Mouse (Mus musculus) CD4-positive, CD25-positive, alpha-beta regulatory T cell, adult 2 months (primary cell): ENCODE measurements at regions not wholly inside any gene's neighbourhood (a gene's known extent, or its start where the extent isn't known, plus 50 kb on each side); places are given as distances from the start of the nearest gene placed in this dataset.

Experiments used
- DNase-seq: peaks from one replicate; pipeline ENCODE4 v3.0.0-alpha.2; 2012; ENCODE audit warnings: low read depth, low spot score

GRCm38 (mm10) chr4:125354742-125355141 lies 135.8 kb upstream of the Grik3 start:
- no peak for DNase-seq

- no peak for DNase-seq
Measured at GRCm38 (mm10) chr4:125350056-125350455, 140.4 kb upstream of the Grik3 start.

- no peak for DNase-seq
Measured at GRCm38 (mm10) chr4:125339056-125339455, 151.4 kb upstream of the Grik3 start.

- DNase-seq = no peak
Measured at GRCm38 (mm10) chr4:125328806-125329205, 161.7 kb upstream of the Grik3 start.

GRCm38 (mm10) chr4:125324495-125324894 lies 166.0 kb upstream of the Grik3 start:
- DNase-seq = no peak

GRCm38 (mm10) chr4:125319343-125319742 lies 171.2 kb upstream of the Grik3 start:
- DNase-seq = no peak

- DNase-seq = no peak
Measured at GRCm38 (mm10) chr4:125318293-125318692, 172.2 kb upstream of the Grik3 start.

- DNase-seq = no peak
Measured at GRCm38 (mm10) chr4:125316876-125317275, 173.6 kb upstream of the Grik3 start.

- DNase-seq = no peak
Measured at GRCm38 (mm10) chr4:125315818-125316217, 174.7 kb upstream of the Grik3 start.

- DNase-seq = no peak
Measured at GRCm38 (mm10) chr4:125313892-125314291, 176.6 kb upstream of the Grik3 start.

GRCm38 (mm10) chr4:125313252-125313651 lies 177.2 kb upstream of the Grik3 start:
- no peak for DNase-seq

GRCm38 (mm10) chr4:125308171-125308570 lies 180.5 kb upstream of the Zc3h12a start:
- DNase-seq = no peak

GRCm38 (mm10) chr4:125305766-125306165 lies 178.1 kb upstream of the Zc3h12a start:
- no peak for DNase-seq

GRCm38 (mm10) chr4:125302660-125303059 lies 175.0 kb upstream of the Zc3h12a start:
- no peak for DNase-seq

GRCm38 (mm10) chr4:125300503-125301457 lies 173.1 kb upstream of the Zc3h12a start:
- DNase-seq = no peak

- no peak for DNase-seq
Measured at GRCm38 (mm10) chr4:125290761-125291160, 163.1 kb upstream of the Zc3h12a start.

GRCm38 (mm10) chr4:125289709-125290108 lies 162.1 kb upstream of the Zc3h12a start:
- no peak for DNase-seq

GRCm38 (mm10) chr4:125289031-125289449 lies 161.4 kb upstream of the Zc3h12a start:
- no peak for DNase-seq

GRCm38 (mm10) chr4:125282974-125283319 lies 155.3 kb upstream of the Zc3h12a start:
- no peak for DNase-seq

GRCm38 (mm10) chr4:125282154-125282973 lies 154.7 kb upstream of the Zc3h12a start:
- no peak for DNase-seq

GRCm38 (mm10) chr4:125279165-125279564 lies 151.5 kb upstream of the Zc3h12a start:
- DNase-seq = no peak

- no peak for DNase-seq
Measured at GRCm38 (mm10) chr4:125276861-125277260, 149.2 kb upstream of the Zc3h12a start.
